Mouse (Mus musculus): ENCODE results near the gene Ahsa2. TPM values are rescaled to one million over a fixed set of nuclear protein-coding genes. Genes with fewer than 3 reads are reported as not detected.
"Not testable (repeated sequence)": the region's sequence is repeated elsewhere in the genome, so short reads cannot be mapped to it uniquely, and the experiment has no call there.

Ahsa2 gene
- polyA plus RNA-seq (2014; fragmentation: Nextera tagmentation; extraction: Ambion mirVana) = 50.9 and 54.2 TPM in 2 replicates

DNA sequence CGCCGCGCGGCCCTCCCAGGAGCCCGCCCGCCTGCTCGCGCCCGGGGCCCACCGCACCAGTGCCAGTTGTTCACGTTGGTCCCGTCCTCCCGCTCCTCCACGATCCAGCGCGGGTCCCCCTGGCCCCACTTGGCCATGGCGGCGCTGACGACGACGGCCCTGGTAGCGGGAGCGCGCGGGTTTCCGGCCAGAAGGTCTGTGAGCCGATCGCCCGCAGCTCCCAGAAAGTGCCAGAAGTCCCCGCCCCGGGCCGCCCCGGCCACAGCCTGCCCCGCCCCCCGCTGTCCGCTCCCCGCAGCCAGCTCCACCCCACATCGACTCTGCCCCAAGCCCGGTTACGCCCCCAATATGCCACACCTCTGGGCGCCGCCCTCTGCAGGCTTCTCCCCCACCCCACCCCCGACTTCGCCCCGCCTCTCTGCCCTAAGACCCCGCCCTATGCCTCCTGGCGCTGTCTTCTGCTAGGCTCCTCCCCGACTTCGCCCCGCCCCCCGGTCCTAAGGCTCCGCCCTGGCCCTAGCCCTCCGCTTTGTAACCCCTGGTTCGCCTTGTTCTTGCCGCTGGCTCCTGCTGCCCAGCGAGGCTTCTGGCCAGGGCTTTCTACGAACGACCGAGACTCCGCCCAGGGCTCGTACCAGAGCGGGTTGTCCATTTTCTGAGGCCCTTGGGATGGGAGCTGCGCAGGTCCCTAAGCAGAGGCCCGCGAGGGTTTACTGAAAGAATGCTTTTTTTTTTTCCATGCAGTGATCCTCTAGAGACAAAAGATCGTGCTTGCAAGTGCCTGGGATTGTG lies at the start of gene Ahsa2:
Ahsa2 (minus strand) TSS at position 313 of the 792 bp plus-strand sequence.
- peak; percentile 97 for ATAC-seq (ENCODE audit: insufficient number of reproducible peaks, insufficient read depth, low FRiP score, low read depth)
- H3K4me3 ChIP-seq (ENCODE audit: control insufficient read depth in 1 of 2, insufficient read depth in 1 of 2, low read depth in 1 of 2, low read length in 2 of 2) = peak within 1 kb of the TSS; percentile 76 to 92
- peak within 1 kb of the TSS; percentile 86 to 98 for H3K27ac ChIP-seq (replicated peaks in 1 of 2; ENCODE audit: control insufficient read depth in 1 of 2, insufficient read depth in 1 of 2, low read depth in 2 of 2, low read length in 2 of 2)
- H3K9ac ChIP-seq (ENCODE audit: low read length) = peak within 1 kb of the TSS; percentile 98
- peak within 1 kb of the TSS; percentile 87 for H3K4me2 ChIP-seq (ENCODE audit: low read length)
- under 1% methylated on average over 54 of the region's 66 CpGs for WGBS
- no peaks in the 10 kb centered on the region for H3K9me3 ChIP-seq (ENCODE audit: control insufficient read depth, low read length)
- peaks cover 5 to 18% of the 10 kb centered on the region in 2 experiments for H3K4me1 ChIP-seq (ENCODE audit: control insufficient read depth in 2 of 2, insufficient read depth in 2 of 2, low read length in 2 of 2)
- peaks cover 36% of the 10 kb centered on the region for H3K36me3 ChIP-seq (ENCODE audit: control insufficient read depth, insufficient read depth, low read length)
- H3K27me3 ChIP-seq (ENCODE audit: control insufficient read depth, insufficient read depth, low read length) = no peaks in the 10 kb centered on the region

DNA sequence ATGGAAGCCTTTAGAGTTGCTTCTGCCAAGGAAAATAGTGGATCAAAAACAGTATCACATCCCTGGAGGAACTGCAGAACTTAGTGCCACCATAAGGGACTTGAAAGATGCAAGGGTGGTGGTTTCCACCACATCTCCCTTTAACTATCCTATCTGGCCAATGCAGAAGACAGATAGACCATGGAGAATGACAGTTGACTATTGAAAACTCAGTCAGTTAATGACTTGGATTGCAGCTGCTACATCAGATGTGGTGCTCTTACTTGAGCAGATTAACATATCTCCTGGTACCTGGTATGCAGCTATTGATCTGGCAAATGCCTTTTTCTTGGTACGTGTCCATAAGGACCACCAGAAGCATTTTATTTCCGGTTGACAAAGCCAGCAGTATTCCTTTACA lies 39.6 kb upstream of the Ahsa2 start:
- Histone ChIP-seq H3K27me3 (ENCODE audit: control insufficient read depth, insufficient read depth, low read length) (no peaks in the 10 kb centered on the region), H3K9ac (ENCODE audit: low read length) (no peak overlapping the region), H3K4me1 (ENCODE audit: control insufficient read depth in 2 of 2, insufficient read depth in 2 of 2, low read length in 2 of 2) (no peaks in the 10 kb centered on the region), H3K4me2 (ENCODE audit: low read length) (no peak overlapping the region), H3K9me3 (ENCODE audit: control insufficient read depth, low read length) (no peaks in the 10 kb centered on the region), H3K36me3 (ENCODE audit: control insufficient read depth, insufficient read depth, low read length) (no peaks in the 10 kb centered on the region), H3K27ac (replicated peaks in 1 of 2; ENCODE audit: control insufficient read depth in 1 of 2, insufficient read depth in 1 of 2, low read depth in 2 of 2, low read length in 2 of 2) (no peak overlapping the region), H3K4me3 (ENCODE audit: control insufficient read depth in 1 of 2, insufficient read depth in 1 of 2, low read depth in 1 of 2, low read length in 2 of 2) (no peak overlapping the region)
- no peak for ATAC-seq (ENCODE audit: insufficient number of reproducible peaks, insufficient read depth, low FRiP score, low read depth)
- WGBS = 66% methylated on average over 2 of the region's 2 CpGs

DNA sequence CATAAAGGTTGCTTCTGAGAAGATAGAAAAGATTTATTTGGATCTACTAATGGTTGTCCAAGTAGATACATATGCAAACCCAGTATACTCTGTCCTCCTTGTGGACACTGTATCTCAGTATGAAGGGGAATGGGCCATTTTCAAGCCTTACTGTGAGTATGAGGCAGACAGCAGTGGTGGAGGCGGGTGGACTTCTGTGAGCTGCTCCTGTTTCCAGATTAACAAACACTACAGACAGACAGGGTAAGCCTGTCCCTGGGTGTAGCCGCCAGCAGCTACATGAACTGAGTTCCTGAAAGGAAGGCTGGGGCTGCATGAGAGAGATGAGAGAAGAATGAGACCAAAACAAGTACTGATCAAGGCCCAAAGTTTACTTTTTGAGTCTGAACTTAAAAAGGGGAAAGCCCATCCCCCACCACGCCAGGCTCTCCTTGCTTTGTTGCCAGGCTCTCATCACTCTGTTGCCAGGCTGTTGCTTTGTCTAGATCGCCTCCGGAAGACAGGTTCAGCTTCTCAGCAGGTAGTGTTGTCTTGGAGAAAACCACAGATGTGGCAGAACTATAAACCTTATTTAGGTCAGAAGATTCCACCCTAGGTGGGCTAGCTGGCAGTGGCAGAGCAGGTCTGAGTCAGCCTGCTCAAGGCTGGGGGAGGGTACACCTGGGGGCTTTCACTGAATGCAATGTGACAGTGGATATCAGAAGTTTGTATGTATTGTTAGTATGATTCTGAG lies 22.8 kb upstream of the Ahsa2 start, which contains the start of gene 1700093K21Rik:
1700093K21Rik (minus strand) TSS at position 683 of the 733 bp plus-strand sequence.
- no peak for ATAC-seq (ENCODE audit: insufficient number of reproducible peaks, insufficient read depth, low FRiP score, low read depth)
- no peak within 1 kb of the TSS for H3K27ac ChIP-seq (replicated peaks in 1 of 2; ENCODE audit: control insufficient read depth in 1 of 2, insufficient read depth in 1 of 2, low read depth in 2 of 2, low read length in 2 of 2)
- no peaks in the 10 kb centered on the region for H3K4me1 ChIP-seq (ENCODE audit: control insufficient read depth in 2 of 2, insufficient read depth in 2 of 2, low read length in 2 of 2)
- no peak within 1 kb of the TSS for H3K4me2 ChIP-seq (ENCODE audit: low read length)
- no peak within 1 kb of the TSS for H3K9ac ChIP-seq (ENCODE audit: low read length)
- H3K9me3 ChIP-seq (ENCODE audit: control insufficient read depth, low read length) = 0 out of 2 replicates have a peak, but pooled peaks cover 2% of the 10 kb centered on the region
- WGBS = 42% methylated on average over 5 of the region's 5 CpGs
- no peaks in the 10 kb centered on the region for H3K27me3 ChIP-seq (ENCODE audit: control insufficient read depth, insufficient read depth, low read length)
- no peak within 1 kb of the TSS for H3K4me3 ChIP-seq (ENCODE audit: control insufficient read depth in 1 of 2, insufficient read depth in 1 of 2, low read depth in 1 of 2, low read length in 2 of 2)
- no peaks in the 10 kb centered on the region for H3K36me3 ChIP-seq (ENCODE audit: control insufficient read depth, insufficient read depth, low read length)

DNA sequence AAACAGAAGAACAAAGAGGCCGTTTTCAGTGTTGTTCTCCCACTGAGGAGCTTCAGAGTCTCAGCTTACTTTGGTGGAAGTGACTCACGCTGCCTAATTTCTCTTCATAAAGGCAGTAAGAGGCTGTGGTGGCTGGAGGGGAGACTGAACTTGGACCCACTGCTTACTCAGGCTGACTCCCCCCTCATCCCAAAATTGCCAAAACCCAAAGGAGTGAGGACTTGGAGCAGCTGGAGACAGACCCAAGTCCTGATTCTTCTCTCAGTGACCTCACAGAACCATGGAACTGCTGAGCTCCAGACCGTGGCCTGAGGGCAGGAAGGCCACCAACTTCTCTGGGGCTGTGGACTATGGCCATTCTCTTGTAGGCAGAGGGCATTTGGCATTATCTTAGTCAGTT lies 21.2 kb upstream of the Ahsa2 start:
- H3K4me1 ChIP-seq (ENCODE audit: control insufficient read depth in 2 of 2, insufficient read depth in 2 of 2, low read length in 2 of 2) = no peaks in the 10 kb centered on the region
- H3K4me2 ChIP-seq (ENCODE audit: low read length) = no peak overlapping the region
- H3K4me3 ChIP-seq (ENCODE audit: control insufficient read depth in 1 of 2, insufficient read depth in 1 of 2, low read depth in 1 of 2, low read length in 2 of 2) = no peak overlapping the region
- H3K27me3 ChIP-seq (ENCODE audit: control insufficient read depth, insufficient read depth, low read length) = no peaks in the 10 kb centered on the region
- ATAC-seq (ENCODE audit: insufficient number of reproducible peaks, insufficient read depth, low FRiP score, low read depth) = no peak
- WGBS = 78% methylated on average over 3 of the region's 3 CpGs
- H3K27ac ChIP-seq (replicated peaks in 1 of 2; ENCODE audit: control insufficient read depth in 1 of 2, insufficient read depth in 1 of 2, low read depth in 2 of 2, low read length in 2 of 2) = no peak overlapping the region
- no peak overlapping the region for H3K9ac ChIP-seq (ENCODE audit: low read length)
- no peaks in the 10 kb centered on the region for H3K36me3 ChIP-seq (ENCODE audit: control insufficient read depth, insufficient read depth, low read length)
- no peaks in the 10 kb centered on the region for H3K9me3 ChIP-seq (ENCODE audit: control insufficient read depth, low read length)

DNA sequence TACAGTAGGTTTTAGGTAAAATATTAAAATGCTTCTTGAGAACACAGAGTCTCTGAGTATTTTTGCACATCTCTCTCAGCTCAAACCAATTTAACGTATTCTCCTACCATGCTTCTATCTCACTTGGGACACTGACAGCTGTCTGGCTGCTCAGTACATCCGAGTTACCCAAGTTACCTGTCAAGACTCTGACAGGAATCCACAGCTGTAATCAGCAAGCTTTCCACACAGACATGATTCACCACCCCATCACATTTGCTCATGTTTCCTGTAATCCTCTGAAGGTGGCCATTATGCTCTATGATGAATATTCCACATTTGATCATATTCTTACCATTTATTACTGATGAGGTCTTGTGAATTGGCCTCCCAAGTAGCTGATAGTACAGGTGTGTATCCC lies 17.5 kb upstream of the Ahsa2 start:
- H3K9me3 ChIP-seq (ENCODE audit: control insufficient read depth, low read length) = no peaks in the 10 kb centered on the region
- H3K9ac ChIP-seq (ENCODE audit: low read length) = no peak overlapping the region
- H3K4me1 ChIP-seq (ENCODE audit: control insufficient read depth in 2 of 2, insufficient read depth in 2 of 2, low read length in 2 of 2) = no peaks in the 10 kb centered on the region
- no peaks in the 10 kb centered on the region for H3K27me3 ChIP-seq (ENCODE audit: control insufficient read depth, insufficient read depth, low read length)
- H3K27ac ChIP-seq (replicated peaks in 1 of 2; ENCODE audit: control insufficient read depth in 1 of 2, insufficient read depth in 1 of 2, low read depth in 2 of 2, low read length in 2 of 2) = no peak overlapping the region
- no peak for ATAC-seq (ENCODE audit: insufficient number of reproducible peaks, insufficient read depth, low FRiP score, low read depth)
- H3K36me3 ChIP-seq (ENCODE audit: control insufficient read depth, insufficient read depth, low read length) = no peaks in the 10 kb centered on the region
- H3K4me3 ChIP-seq (ENCODE audit: control insufficient read depth in 1 of 2, insufficient read depth in 1 of 2, low read depth in 1 of 2, low read length in 2 of 2) = no peak overlapping the region
- H3K4me2 ChIP-seq (ENCODE audit: low read length) = no peak overlapping the region
- WGBS = 53% methylated on average over 2 of the region's 2 CpGs

DNA sequence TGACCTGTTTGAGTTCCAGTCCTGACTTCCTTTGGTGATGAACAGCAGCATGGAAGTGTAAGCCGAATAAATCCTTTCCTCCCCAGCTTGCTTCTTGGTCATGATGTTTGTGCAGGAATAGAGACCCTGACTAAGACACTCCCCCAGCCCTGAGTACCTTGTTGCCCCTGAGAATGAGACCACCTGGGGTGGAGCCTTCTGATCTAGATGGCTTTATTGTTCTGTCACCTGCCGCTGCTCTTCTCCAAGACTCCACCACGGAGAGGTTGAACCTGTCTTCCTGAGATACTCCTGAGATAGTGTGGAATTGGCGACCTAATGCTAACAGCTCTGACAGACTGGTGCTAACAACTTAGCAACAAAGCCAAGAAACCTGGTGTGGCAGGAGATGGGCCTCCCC lies 17.0 kb upstream of the Ahsa2 start:
- not testable (repeated sequence) for ATAC-seq (ENCODE audit: insufficient number of reproducible peaks, insufficient read depth, low FRiP score, low read depth); H3K27me3 ChIP-seq (ENCODE audit: control insufficient read depth, insufficient read depth, low read length); H3K4me2 ChIP-seq (ENCODE audit: low read length); H3K4me1 ChIP-seq (ENCODE audit: control insufficient read depth in 2 of 2, insufficient read depth in 2 of 2, low read length in 2 of 2); H3K9ac ChIP-seq (ENCODE audit: low read length); H3K9me3 ChIP-seq (ENCODE audit: control insufficient read depth, low read length); H3K36me3 ChIP-seq (ENCODE audit: control insufficient read depth, insufficient read depth, low read length); H3K27ac ChIP-seq (replicated peaks in 1 of 2; ENCODE audit: control insufficient read depth in 1 of 2, insufficient read depth in 1 of 2, low read depth in 2 of 2, low read length in 2 of 2); H3K4me3 ChIP-seq (ENCODE audit: control insufficient read depth in 1 of 2, insufficient read depth in 1 of 2, low read depth in 1 of 2, low read length in 2 of 2)
- 63% methylated on average over 4 of the region's 4 CpGs for WGBS

DNA sequence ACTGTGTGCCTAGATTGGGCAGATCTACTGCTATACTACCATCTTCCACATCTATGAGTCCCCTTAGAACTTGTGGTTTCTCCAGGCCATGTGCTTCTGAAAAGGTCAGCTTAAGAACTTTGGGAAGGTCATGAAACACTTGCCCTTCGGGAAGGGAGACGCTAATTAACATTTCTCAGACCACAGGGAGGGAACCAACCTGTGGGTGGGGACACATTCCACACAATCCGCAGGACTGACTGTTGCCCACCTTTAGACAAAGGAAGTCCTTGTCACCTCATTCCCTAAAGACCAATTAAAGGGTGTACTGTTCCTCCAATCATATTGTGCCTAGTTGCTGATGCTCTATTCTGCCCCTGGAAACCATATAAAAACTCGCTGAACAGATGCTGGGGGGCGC lies 7.0 kb upstream of the Ahsa2 start:
- H3K4me3 ChIP-seq (ENCODE audit: control insufficient read depth in 1 of 2, insufficient read depth in 1 of 2, low read depth in 1 of 2, low read length in 2 of 2); H3K4me1 ChIP-seq (ENCODE audit: control insufficient read depth in 2 of 2, insufficient read depth in 2 of 2, low read length in 2 of 2); H3K9ac ChIP-seq (ENCODE audit: low read length); H3K36me3 ChIP-seq (ENCODE audit: control insufficient read depth, insufficient read depth, low read length); ATAC-seq (ENCODE audit: insufficient number of reproducible peaks, insufficient read depth, low FRiP score, low read depth); H3K27me3 ChIP-seq (ENCODE audit: control insufficient read depth, insufficient read depth, low read length); H3K9me3 ChIP-seq (ENCODE audit: control insufficient read depth, low read length); H3K4me2 ChIP-seq (ENCODE audit: low read length); H3K27ac ChIP-seq (replicated peaks in 1 of 2; ENCODE audit: control insufficient read depth in 1 of 2, insufficient read depth in 1 of 2, low read depth in 2 of 2, low read length in 2 of 2): not testable (repeated sequence)
- WGBS = 68% methylated on average over 5 of the region's 5 CpGs
